Mouse (Mus musculus) cortical plate, adult 2 months (tissue): ENCODE data around the gene Tmem184a.

Source experiments
- CTCF ChIP-seq: fragments of 200-500 bp; IDR thresholded peaks from 2 replicates; pipeline ENCODE4 v1.5.1; 2011; ENCODE audit warnings: mild to moderate bottlenecking, control low read depth, low read length; ENCODE audit not compliant: insufficient read depth; ENCODE audit errors: extremely low read depth
- POLR2A ChIP-seq: fragments of 200-500 bp; IDR thresholded peaks from 2 replicates; pipeline ENCODE4 v1.6.1; 2011; ENCODE audit warnings: mild to moderate bottlenecking, low read length, control low read depth; ENCODE audit not compliant: insufficient read depth; ENCODE audit errors: extremely low read depth

- TF ChIP-seq CTCF = no peak
- no peak for TF ChIP-seq POLR2A
These were observed 23.6 kb downstream of the Tmem184a start for GRCm38 (mm10) chr5:139796001-139796620.
